Mouse (Mus musculus) heart, postnatal 0 days (tissue): Measurements from ENCODE around the gene Cyfip2. TPM values are rescaled to one million over a fixed set of nuclear protein-coding genes. Genes with fewer than 3 reads are reported as not detected.

ENCODE experiments used
- ATAC-seq: fragments of 200-750 bp; cut with Nextera tagmentation; 2 replicates; pipeline ENCODE4 v1.8.0; 2017; ENCODE audit warnings: low read depth, moderate number of reproducible peaks, moderate library complexity; ENCODE audit not compliant: insufficient read depth
- DNase-seq: peaks from one replicate; pipeline ENCODE4 v3.0.0-alpha.2; 2016; ENCODE audit warnings: low spot score
- H3K27ac ChIP-seq: fragments of 300-500 bp; sonication (generic); 2 replicates; pipeline ENCODE4 v1.5.1; 2014; ENCODE audit warnings: low read depth, mild to moderate bottlenecking
- H3K27me3 ChIP-seq: fragments of 300-500 bp; sonication (generic); 2 replicates; pipeline ENCODE4 v1.6.1; 2014; ENCODE audit warnings: low read length, mixed read lengths; ENCODE audit not compliant: control insufficient read depth, insufficient read depth
- H3K36me3 ChIP-seq: fragments of 300-500 bp; sonication (generic); replicated peaks from 2 replicates; pipeline ENCODE4 v1.6.1; 2014; ENCODE audit warnings: low read length, mixed read lengths; ENCODE audit not compliant: control insufficient read depth, insufficient read depth
- H3K4me1 ChIP-seq: fragments of 300-500 bp; sonication (generic); 2 replicates; pipeline ENCODE4 v1.6.1; 2014; ENCODE audit warnings: antibody characterized with exemption; ENCODE audit not compliant: control insufficient read depth, insufficient read depth
- H3K4me2 ChIP-seq: fragments of 300-500 bp; sonication (generic); 2 replicates; pipeline ENCODE4 v1.6.1; 2014; ENCODE audit warnings: low read depth, mild to moderate bottlenecking, low read length, moderate library complexity
- H3K4me3 ChIP-seq: fragments of 300-500 bp; sonication (generic); 2 replicates; pipeline ENCODE4 v1.5.1; 2014; ENCODE audit warnings: low read depth, low read length
- H3K9ac ChIP-seq: fragments of 300-500 bp; sonication (generic); replicated peaks from 2 replicates; pipeline ENCODE4 v1.6.1; 2014; ENCODE audit warnings: low read depth, low read length, mixed read lengths
- H3K9me3 ChIP-seq: fragments of 300-500 bp; sonication (generic); replicated peaks from 2 replicates; pipeline ENCODE4 v1.6.1; 2016; ENCODE audit warnings: low read length; ENCODE audit not compliant: control insufficient read depth
- CTCF ChIP-seq: IDR thresholded peaks from 2 replicates; pipeline ENCODE4 v1.5.1; 2016; ENCODE audit warnings: antibody characterized with exemption, control low read depth, low read depth
- EP300 ChIP-seq: IDR thresholded peaks from 2 replicates; pipeline ENCODE4 v1.6.1; 2016; ENCODE audit warnings: antibody characterized with exemption, low read depth
- WGBS: fragments of 180-500 bp; shearing (Covaris S2); extraction: QIAGEN DNeasy Blood & Tissue Kit; methylation state at CpG from one replicate; pipeline ENCODE4 v1.1.7; 2014; 5-methylcytosine and 5-hydroxymethylcytosine counted together
- polyA plus RNA-seq: library from polyadenylated mRNA; unstranded; fragments of >200 nt; fragmentation: Nextera tagmentation; extraction: Ambion mirVana; gene quantifications from 2 replicates; pipeline ENCODE4 v1.2.1, GENCODE M21; 2015
- total RNA-seq: library from RNA; depleted of rRNA; stranded (reverse); fragments of >200 nt; gene quantifications from 2 replicates; pipeline ENCODE4 v1.2.3, GENCODE M21; 2014; ENCODE audit warnings: low replicate concordance

Cyfip2 gene
- total and polyA plus RNA-seq, 2 experiments from 2014 or later = 6.3 to 15.6 TPM

DNA sequence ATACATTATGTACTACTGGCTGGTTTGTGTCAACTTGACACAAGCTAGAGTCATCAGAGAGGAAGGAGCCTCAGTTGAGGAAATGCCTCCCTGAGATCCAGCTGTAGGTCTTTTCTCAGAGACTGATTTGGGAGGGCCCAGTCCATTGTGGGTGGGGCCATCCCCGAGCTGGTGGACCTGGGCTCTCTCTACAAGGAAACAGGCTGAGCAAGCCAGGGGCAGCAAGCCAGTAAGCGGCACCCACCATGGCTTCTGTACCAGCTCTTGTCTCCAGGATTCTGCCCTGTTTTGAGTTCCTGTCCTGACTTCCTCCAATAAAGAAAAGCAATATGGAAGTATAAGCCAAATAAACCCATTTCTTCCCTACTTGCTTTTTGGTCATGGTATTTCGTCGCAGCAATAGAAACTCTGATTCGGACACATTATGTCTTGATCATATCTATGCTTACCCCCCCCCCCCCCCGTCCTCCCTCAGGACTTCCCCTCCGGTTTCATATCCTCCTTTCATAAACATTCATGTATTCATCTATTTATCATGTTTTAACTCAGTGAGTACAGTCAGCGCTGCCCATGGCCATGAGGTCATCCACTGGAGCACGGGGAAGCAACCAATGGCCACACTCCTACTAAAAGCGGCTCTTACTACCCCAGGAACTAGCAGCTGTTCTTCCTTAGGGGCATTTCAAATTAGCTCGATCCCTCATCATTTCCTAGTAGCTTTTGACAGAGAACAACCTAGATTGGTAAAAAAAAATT lies 47.5 kb downstream of the Cyfip2 start:
- Histone ChIP-seq H3K27ac (no peak overlapping the region), H3K4me1 (no peaks in the 10 kb centered on the region), H3K9ac (no peak overlapping the region), H3K27me3 (no peaks in the 10 kb centered on the region), H3K9me3 (no peaks in the 10 kb centered on the region), H3K36me3 (0 out of 2 replicates have a peak, but pooled peaks cover 11% of the 10 kb centered on the region), H3K4me3 (no peak overlapping the region), H3K4me2 (no peak overlapping the region)
- no peak for ATAC-seq
- 80% methylated on average over 11 of the region's 11 CpGs for WGBS
- DNase-seq = no peak
- TF ChIP-seq EP300 = no peak
- no peak for TF ChIP-seq CTCF

DNA sequence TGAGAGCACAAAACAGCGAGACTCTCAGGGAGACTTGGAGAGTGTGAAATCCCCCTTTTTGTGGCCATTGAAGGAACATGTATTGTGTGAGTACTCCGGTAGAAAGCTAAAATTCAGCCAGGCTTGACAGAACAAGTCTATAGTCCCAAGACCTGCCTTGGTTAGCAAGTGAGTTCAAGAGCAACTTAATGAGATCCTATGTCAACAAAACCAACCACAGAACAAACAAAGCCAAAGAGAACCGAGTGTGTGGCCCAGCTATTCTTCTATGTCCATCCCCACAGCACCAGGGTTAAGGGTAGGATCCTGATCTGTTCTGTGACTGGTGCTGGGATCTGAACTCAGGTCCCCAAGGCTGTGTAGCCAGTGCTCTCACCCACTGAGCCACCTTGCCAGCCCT lies 48.1 kb downstream of the Cyfip2 start:
- TF ChIP-seq EP300 = no peak
- no peak for TF ChIP-seq CTCF
- H3K9ac ChIP-seq = no peak overlapping the region
- no peak overlapping the region for H3K27ac ChIP-seq
- H3K4me1 ChIP-seq = no peaks in the 10 kb centered on the region
- H3K27me3 ChIP-seq = no peaks in the 10 kb centered on the region
- DNase-seq = no peak
- no peak for ATAC-seq
- no peaks in the 10 kb centered on the region for H3K9me3 ChIP-seq
- 0 out of 2 replicates have a peak, but pooled peaks cover 11% of the 10 kb centered on the region for H3K36me3 ChIP-seq
- H3K4me3 ChIP-seq = no peak overlapping the region
- WGBS = 76% methylated on average over 3 of the region's 3 CpGs
- no peak overlapping the region for H3K4me2 ChIP-seq

- Histone ChIP-seq H3K4me1 (no peaks in the 10 kb centered on the region), H3K27ac (no peak overlapping the region), H3K36me3 (0 out of 2 replicates have a peak, but pooled peaks cover 11% of the 10 kb centered on the region), H3K4me3 (no peak overlapping the region), H3K9ac (no peak overlapping the region), H3K9me3 (no peaks in the 10 kb centered on the region), H3K4me2 (no peak overlapping the region), H3K27me3 (no peaks in the 10 kb centered on the region)
- TF ChIP-seq CTCF (no peak), EP300 (no peak)
- 86% methylated on average over 11 of the region's 11 CpGs for WGBS
- no peak for DNase-seq
- ATAC-seq = no peak
Observed at GRCm38 (mm10) chr11:46263291-46263690, 49.4 kb downstream of the Cyfip2 start.

GRCm38 (mm10) chr11:46262854-46263253 lies 49.8 kb downstream of the Cyfip2 start:
- no peak for TF ChIP-seq CTCF
- TF ChIP-seq EP300 = no peak
- 62% methylated on average over 3 of the region's 3 CpGs for WGBS
- no peak overlapping the region for H3K9ac ChIP-seq

GRCm38 (mm10) chr11:46258749-46259148 lies 53.9 kb downstream of the Cyfip2 start:
- DNase-seq = no peak
- ATAC-seq = no peak
- WGBS = 92% methylated on average over 8 of the region's 8 CpGs

More at GRCm38 (mm10) chr11:46262854-46263253, 49.8 kb downstream of the Cyfip2 start:
- H3K27me3 ChIP-seq = no peaks in the 10 kb centered on the region
- H3K36me3 ChIP-seq = 0 out of 2 replicates have a peak, but pooled peaks cover 8% of the 10 kb centered on the region
- no peak overlapping the region for H3K4me2 ChIP-seq
- ATAC-seq (no peak), DNase-seq (no peak)
- no peak overlapping the region for H3K27ac ChIP-seq
- H3K4me3 ChIP-seq = no peak overlapping the region
- no peaks in the 10 kb centered on the region for H3K4me1 ChIP-seq
- no peaks in the 10 kb centered on the region for H3K9me3 ChIP-seq

More at GRCm38 (mm10) chr11:46258749-46259148, 53.9 kb downstream of the Cyfip2 start:
- no peak overlapping the region for H3K27ac ChIP-seq
- H3K9ac ChIP-seq = no peak overlapping the region
- TF ChIP-seq EP300 (no peak), CTCF (no peak)
- H3K36me3 ChIP-seq = no peaks in the 10 kb centered on the region; the same call in 1 of the 2 replicates
- H3K4me3 ChIP-seq = no peak overlapping the region
- no peak overlapping the region for H3K4me2 ChIP-seq
- H3K4me1 ChIP-seq = no peaks in the 10 kb centered on the region
- H3K9me3 ChIP-seq = no peaks in the 10 kb centered on the region
- no peaks in the 10 kb centered on the region for H3K27me3 ChIP-seq
